26 mouse cellular contexts compared by ENCODE assay signal in the genomic region with DNA sequence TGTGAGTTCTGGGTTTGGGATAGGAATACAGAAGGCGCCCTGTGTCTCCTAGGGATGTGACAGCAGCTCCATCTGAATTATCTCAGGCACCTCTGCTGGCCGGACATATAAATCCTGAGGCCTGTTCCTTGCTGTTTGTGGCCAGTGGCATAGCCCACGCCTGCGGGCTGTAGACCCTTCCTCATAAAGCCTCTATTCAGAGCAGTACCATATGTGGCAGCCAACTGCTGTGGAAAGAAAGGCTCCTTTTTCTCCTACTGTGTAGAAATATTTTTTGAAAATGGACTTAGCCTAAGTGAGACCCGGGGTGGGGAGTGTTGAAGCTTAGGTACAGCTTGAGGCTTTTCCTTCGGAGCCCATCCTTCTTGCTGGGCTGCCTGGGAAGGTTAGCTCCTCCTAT. TPM values are rescaled to one million over a fixed set of nuclear protein-coding genes. Genes with fewer than 3 reads are reported as not detected.
DNase-seq lines count a peak whose midpoint lies in the region; ATAC-seq and TF ChIP-seq lines count a peak whose summit lies in the region.
"Had no signal": no experiment of that assay in that cellular context is flagged by ENCODE, and none has a peak within 500 bp of the region (broad histone marks: within the 10 kb centered on the region; RNA-seq: fewer than 3 reads in every experiment).

No protein-coding gene starts in this region.

- H3K36me3 ChIP-seq in embryonic facial prominence, embryonic 11.5 days (replicated peaks; ENCODE audit: control insufficient read depth, insufficient read depth, low read depth, low read length): peaks cover 3% of the 10 kb centered on the region
- peaks cover 76% of the 10 kb centered on the region for H3K36me3 ChIP-seq in embryonic facial prominence, embryonic 10.5 days (replicated peaks)
- 0 out of 2 replicates have a peak, but pooled peaks cover 5% of the 10 kb centered on the region for H3K36me3 ChIP-seq in midbrain, embryonic 11.5 days (ENCODE audit: control insufficient read depth, insufficient read depth, low read length)
- peaks cover 35% of the 10 kb centered on the region for H3K36me3 ChIP-seq in midbrain, postnatal 0 days (ENCODE audit: insufficient read depth, low read length)
- peaks cover 23% of the 10 kb centered on the region for H3K36me3 ChIP-seq in embryonic facial prominence, embryonic 14.5 days (ENCODE audit: control insufficient read depth, insufficient read depth, low read length)
- peaks cover 53% of the 10 kb centered on the region for H3K36me3 ChIP-seq in limb, embryonic 12.5 days

- ATAC-seq in embryonic facial prominence, embryonic 11.5 days (replicated peaks; ENCODE audit: insufficient number of reproducible peaks, low FRiP score, low TSS enrichment, low read depth): peak; percentile 59; the same call in 1 of the 2 replicates
- ATAC-seq in midbrain, embryonic 11.5 days (ENCODE audit: low FRiP score): no peak
- no peak for ATAC-seq in midbrain, postnatal 0 days (ENCODE audit: low FRiP score)
- ATAC-seq in embryonic facial prominence, embryonic 14.5 days (ENCODE audit: low read depth): no peak
- 0 out of 2 replicates have a peak, but pooled peaks have one; percentile 28 for ATAC-seq in limb, embryonic 12.5 days (ENCODE audit: insufficient number of reproducible peaks, insufficient read depth, low FRiP score, low TSS enrichment, low read depth)
- ATAC-seq in megakaryocyte progenitor cell, adult 5-6 weeks (replicated peaks; ENCODE audit: poor library complexity): no peak
- ATAC-seq: forebrain, embryonic 14.5 days; hindbrain, postnatal 0 days; intestine, embryonic 15.5 days; liver, embryonic 12.5 days; liver, postnatal 0 days had no signal

- TF ChIP-seq CTCF in midbrain, postnatal 0 days (IDR thresholded peaks at IDR 0.05): no peak

- no peaks in the 10 kb centered on the region for H3K4me1 ChIP-seq in embryonic facial prominence, embryonic 11.5 days (ENCODE audit: control insufficient read depth, insufficient read depth, low read length)
- H3K4me1 ChIP-seq in embryonic facial prominence, embryonic 10.5 days: 0 out of 2 replicates have a peak, but pooled peaks cover 5% of the 10 kb centered on the region
- H3K4me1 ChIP-seq in midbrain, embryonic 11.5 days (ENCODE audit: control insufficient read depth, insufficient read depth, low read length): no peaks in the 10 kb centered on the region
- no peaks in the 10 kb centered on the region for H3K4me1 ChIP-seq in midbrain, postnatal 0 days (ENCODE audit: insufficient read depth, low read length)
- no peaks in the 10 kb centered on the region for H3K4me1 ChIP-seq in embryonic facial prominence, embryonic 14.5 days (ENCODE audit: control insufficient read depth, insufficient read depth, low read length)
- peaks cover 13% of the 10 kb centered on the region; the same call in 1 of the 2 replicates for H3K4me1 ChIP-seq in limb, embryonic 12.5 days (replicated peaks)
- H3K4me1 ChIP-seq: hindbrain, embryonic 10.5 days; intestine, embryonic 15.5 days; liver, embryonic 12.5 days; neural tube, embryonic 12.5 days had no signal

- no peak for DNase-seq in embryonic facial prominence, embryonic 11.5 days (ENCODE audit: low spot score)
- no peak for DNase-seq in embryonic facial prominence, embryonic 10.5 days (ENCODE audit: low spot score)
- peak; percentile 17 for DNase-seq in midbrain, embryonic 11.5 days (ENCODE audit: low spot score, missing footprints)
- DNase-seq in midbrain, postnatal 0 days (ENCODE audit: low spot score): no peak
- DNase-seq in embryonic facial prominence, embryonic 14.5 days (ENCODE audit: low spot score): no peak
- no peak for DNase-seq in kidney, adult 9 months
- DNase-seq: cerebellum, adult 2 months; cerebellum, postnatal 14 days; gastrocnemius, postnatal 25 days; heart, adult 11 months; kidney, adult 2 months; liver, postnatal 0 days; lung, postnatal 4 days; midbrain, embryonic 14.5 days; thymus, postnatal 25 days had no signal

- H3K4me2 ChIP-seq in embryonic facial prominence, embryonic 11.5 days (ENCODE audit: low read depth, low read length): no peak overlapping the region
- H3K4me2 ChIP-seq in midbrain, embryonic 11.5 days: no peak overlapping the region
- H3K4me2 ChIP-seq in midbrain, postnatal 0 days (ENCODE audit: low read depth, low read length, poor library complexity, severe bottlenecking): no peak overlapping the region
- H3K4me2 ChIP-seq in embryonic facial prominence, embryonic 14.5 days (ENCODE audit: low read depth, low read length): no peak overlapping the region
- no peak overlapping the region for H3K4me2 ChIP-seq in limb, embryonic 12.5 days
- H3K4me2 ChIP-seq: intestine, embryonic 15.5 days; liver, embryonic 12.5 days; neural tube, embryonic 12.5 days had no signal

- H3K9me3 ChIP-seq in embryonic facial prominence, embryonic 11.5 days (replicated peaks; ENCODE audit: control insufficient read depth, low read length): no peaks in the 10 kb centered on the region
- no peaks in the 10 kb centered on the region for H3K9me3 ChIP-seq in embryonic facial prominence, embryonic 10.5 days
- no peaks in the 10 kb centered on the region for H3K9me3 ChIP-seq in midbrain, embryonic 11.5 days (ENCODE audit: control insufficient read depth, low read length)
- no peaks in the 10 kb centered on the region for H3K9me3 ChIP-seq in midbrain, postnatal 0 days (ENCODE audit: low read length)
- no peaks in the 10 kb centered on the region for H3K9me3 ChIP-seq in embryonic facial prominence, embryonic 14.5 days (ENCODE audit: control insufficient read depth, low read length)
- no peaks in the 10 kb centered on the region for H3K9me3 ChIP-seq in limb, embryonic 12.5 days
- H3K9me3 ChIP-seq: heart, embryonic 10.5 days; hindbrain, embryonic 10.5 days; intestine, embryonic 15.5 days; liver, embryonic 12.5 days; neural tube, embryonic 12.5 days had no signal

- no peaks in the 10 kb centered on the region for H3K27me3 ChIP-seq in embryonic facial prominence, embryonic 11.5 days (ENCODE audit: control insufficient read depth, insufficient read depth, low read length)
- no peaks in the 10 kb centered on the region for H3K27me3 ChIP-seq in embryonic facial prominence, embryonic 10.5 days (replicated peaks; ENCODE audit: low read depth, poor library complexity, severe bottlenecking)
- no peaks in the 10 kb centered on the region for H3K27me3 ChIP-seq in midbrain, embryonic 11.5 days (ENCODE audit: control insufficient read depth, insufficient read depth, low read length)
- H3K27me3 ChIP-seq in midbrain, postnatal 0 days (ENCODE audit: insufficient read depth, low read length): no peaks in the 10 kb centered on the region
- no peaks in the 10 kb centered on the region for H3K27me3 ChIP-seq in embryonic facial prominence, embryonic 14.5 days (replicated peaks; ENCODE audit: control insufficient read depth, insufficient read depth, low read length)
- H3K27me3 ChIP-seq in limb, embryonic 12.5 days: no peaks in the 10 kb centered on the region
- H3K27me3 ChIP-seq: CH12.LX; intestine, embryonic 15.5 days; liver, embryonic 12.5 days; neural tube, embryonic 12.5 days had no signal

- no peak overlapping the region for H3K9ac ChIP-seq in embryonic facial prominence, embryonic 11.5 days (replicated peaks; ENCODE audit: low read length)
- H3K9ac ChIP-seq in midbrain, embryonic 11.5 days (ENCODE audit: low read length): no peak overlapping the region
- no peak overlapping the region for H3K9ac ChIP-seq in midbrain, postnatal 0 days (replicated peaks; ENCODE audit: low read length, poor library complexity, severe bottlenecking)
- H3K9ac ChIP-seq in embryonic facial prominence, embryonic 14.5 days (ENCODE audit: low read depth, low read length): no peak overlapping the region
- no peak overlapping the region for H3K9ac ChIP-seq in limb, embryonic 12.5 days (replicated peaks)
- H3K9ac ChIP-seq: intestine, embryonic 15.5 days; liver, embryonic 12.5 days; liver, postnatal 0 days; neural tube, embryonic 12.5 days had no signal

- H3K4me3 ChIP-seq in embryonic facial prominence, embryonic 11.5 days (ENCODE audit: low read depth, low read length): no peak overlapping the region
- H3K4me3 ChIP-seq in embryonic facial prominence, embryonic 10.5 days: no peak overlapping the region
- H3K4me3 ChIP-seq in midbrain, embryonic 11.5 days (ENCODE audit: low read depth, low read length): no peak overlapping the region
- no peak overlapping the region for H3K4me3 ChIP-seq in midbrain, postnatal 0 days (ENCODE audit: low read depth, low read length)
- no peak overlapping the region for H3K4me3 ChIP-seq in embryonic facial prominence, embryonic 14.5 days (ENCODE audit: low read depth, low read length)
- no peak overlapping the region for H3K4me3 ChIP-seq in limb, embryonic 12.5 days (replicated peaks)
- H3K4me3 ChIP-seq: heart, embryonic 10.5 days; hindbrain, embryonic 10.5 days; intestine, embryonic 15.5 days; liver, embryonic 12.5 days; neural tube, embryonic 12.5 days had no signal

- no peak overlapping the region for H3K27ac ChIP-seq in embryonic facial prominence, embryonic 11.5 days (replicated peaks; ENCODE audit: low read depth, low read length)
- no peak overlapping the region for H3K27ac ChIP-seq in embryonic facial prominence, embryonic 10.5 days (replicated peaks)
- H3K27ac ChIP-seq in midbrain, embryonic 11.5 days (ENCODE audit: low read depth, low read length): no peak overlapping the region
- H3K27ac ChIP-seq in midbrain, postnatal 0 days (ENCODE audit: low read depth, low read length): no peak overlapping the region
- H3K27ac ChIP-seq in embryonic facial prominence, embryonic 14.5 days (replicated peaks; ENCODE audit: low read depth, low read length): peak overlapping the region; percentile 52
- peak overlapping the region; percentile 81 for H3K27ac ChIP-seq in limb, embryonic 12.5 days
- H3K27ac ChIP-seq: heart, embryonic 10.5 days; hindbrain, postnatal 0 days; intestine, embryonic 15.5 days; kidney, postnatal 0 days; liver, embryonic 12.5 days; neural tube, embryonic 12.5 days had no signal

- 49% methylated on average over 6 of the region's 6 CpGs for WGBS in embryonic facial prominence, embryonic 11.5 days
- WGBS in embryonic facial prominence, embryonic 10.5 days: 56% methylated on average over 6 of the region's 6 CpGs
- WGBS in midbrain, embryonic 11.5 days: 91% methylated on average over 6 of the region's 6 CpGs
- 91% methylated on average over 6 of the region's 6 CpGs for WGBS in midbrain, postnatal 0 days
- 61% methylated on average over 6 of the region's 6 CpGs for WGBS in embryonic facial prominence, embryonic 14.5 days
- WGBS in limb, embryonic 12.5 days: 79% methylated on average over 6 of the region's 6 CpGs

RNA-seq across cellular contexts. Expression of a gene that starts 22.1 kb away (rescaled TPM):
- polyA plus RNA-seq in embryonic facial prominence, embryonic 11.5 days (2014; fragmentation: Nextera tagmentation; extraction: Ambion mirVana): 66.0 and 74.6 TPM in 2 replicates
- 62.2 and 67.5 TPM in 2 replicates for polyA plus RNA-seq in embryonic facial prominence, embryonic 10.5 days (2016; fragmentation: Nextera tagmentation; extraction: Ambion mirVana)
- 53.1 and 56.4 TPM in 2 replicates for polyA plus RNA-seq in midbrain, embryonic 11.5 days (2014; fragmentation: Nextera tagmentation; extraction: Ambion mirVana)
- 41.7 and 44.2 TPM in 2 replicates for total RNA-seq in midbrain, postnatal 0 days (2014; rRNA removed)
- polyA plus RNA-seq in midbrain, postnatal 0 days (2015; fragmentation: Nextera tagmentation; extraction: Ambion mirVana): 34.7 and 36.2 TPM in 2 replicates
- 77.8 and 112 TPM in 2 replicates for polyA plus RNA-seq in embryonic facial prominence, embryonic 14.5 days (2014; fragmentation: Nextera tagmentation; extraction: Ambion mirVana)
- polyA plus RNA-seq in limb, embryonic 12.5 days (2016; fragmentation: Nextera tagmentation; extraction: Ambion mirVana): 277 and 286 TPM in 2 replicates
- total RNA-seq in megakaryocyte progenitor cell, adult 5-6 weeks (2015): 31.8 and 41.3 TPM in 2 replicates
- 52.3 and 54.7 TPM in 2 replicates for total RNA-seq in megakaryocyte progenitor cell, adult 5-6 weeks (2017)

RNA-seq across cellular contexts. Expression of a gene that starts 33.4 kb away (rescaled TPM):
- polyA plus RNA-seq in embryonic facial prominence, embryonic 11.5 days (2014; fragmentation: Nextera tagmentation; extraction: Ambion mirVana): 81.9 and 82.4 TPM in 2 replicates
- polyA plus RNA-seq in embryonic facial prominence, embryonic 10.5 days (2016; fragmentation: Nextera tagmentation; extraction: Ambion mirVana): 104 and 106 TPM in 2 replicates
- 69.5 and 81.7 TPM in 2 replicates for polyA plus RNA-seq in midbrain, embryonic 11.5 days (2014; fragmentation: Nextera tagmentation; extraction: Ambion mirVana)
- 19.5 and 22.0 TPM in 2 replicates for total RNA-seq in midbrain, postnatal 0 days (2014; rRNA removed)
- 47.3 and 52.7 TPM in 2 replicates for polyA plus RNA-seq in midbrain, postnatal 0 days (2015; fragmentation: Nextera tagmentation; extraction: Ambion mirVana)
- 42.7 and 42.8 TPM in 2 replicates for polyA plus RNA-seq in embryonic facial prominence, embryonic 14.5 days (2014; fragmentation: Nextera tagmentation; extraction: Ambion mirVana)
- polyA plus RNA-seq in limb, embryonic 12.5 days (2016; fragmentation: Nextera tagmentation; extraction: Ambion mirVana): 102 and 103 TPM in 2 replicates
- total RNA-seq in megakaryocyte progenitor cell, adult 5-6 weeks (2015): 56.4 and 57.4 TPM in 2 replicates
- total RNA-seq in megakaryocyte progenitor cell, adult 5-6 weeks (2017): 35.8 and 36.5 TPM in 2 replicates

RNA-seq across cellular contexts. Expression of a gene that starts 55.3 kb away (rescaled TPM):
- polyA plus RNA-seq in embryonic facial prominence, embryonic 11.5 days (2014; fragmentation: Nextera tagmentation; extraction: Ambion mirVana): 13.8 and 15.0 TPM in 2 replicates
- polyA plus RNA-seq in embryonic facial prominence, embryonic 10.5 days (2016; fragmentation: Nextera tagmentation; extraction: Ambion mirVana): 6.7 and 7.8 TPM in 2 replicates
- polyA plus RNA-seq in midbrain, embryonic 11.5 days (2014; fragmentation: Nextera tagmentation; extraction: Ambion mirVana): 6.7 and 7.9 TPM in 2 replicates
- 10.5 and 12.5 TPM in 2 replicates for total RNA-seq in midbrain, postnatal 0 days (2014; rRNA removed)
- 12.8 and 15.7 TPM in 2 replicates for polyA plus RNA-seq in midbrain, postnatal 0 days (2015; fragmentation: Nextera tagmentation; extraction: Ambion mirVana)
- 17.9 and 19.7 TPM in 2 replicates for polyA plus RNA-seq in embryonic facial prominence, embryonic 14.5 days (2014; fragmentation: Nextera tagmentation; extraction: Ambion mirVana)
- 16.7 and 19.6 TPM in 2 replicates for polyA plus RNA-seq in limb, embryonic 12.5 days (2016; fragmentation: Nextera tagmentation; extraction: Ambion mirVana)
- 4.0 and 5.4 TPM in 2 replicates for total RNA-seq in megakaryocyte progenitor cell, adult 5-6 weeks (2015)
- 2.8 and 3.5 TPM in 2 replicates for total RNA-seq in megakaryocyte progenitor cell, adult 5-6 weeks (2017)

Comparison
In these comparisons a context has a peak if more than half of its experiments do, and no peak if none do; other contexts are left out.
1. ATAC-seq: peak in embryonic facial prominence, embryonic 11.5 days (single experiment) and limb, embryonic 12.5 days (single experiment); none in midbrain, embryonic 11.5 days (single experiment), midbrain, postnatal 0 days (single experiment), embryonic facial prominence, embryonic 14.5 days (single experiment) and megakaryocyte progenitor cell, adult 5-6 weeks (single experiment).
2. H3K27ac ChIP-seq: peak in embryonic facial prominence, embryonic 14.5 days (single experiment) and limb, embryonic 12.5 days (single experiment); none in embryonic facial prominence, embryonic 11.5 days (single experiment), embryonic facial prominence, embryonic 10.5 days (single experiment), midbrain, embryonic 11.5 days (single experiment) and midbrain, postnatal 0 days (single experiment).